Mouse (Mus musculus): ENCODE results near the gene Arpp19. TPM values are rescaled to one million over a fixed set of nuclear protein-coding genes. Genes with fewer than 3 reads are reported as not detected.
A peak's percentile ranks its signal among the peaks of the same experiment; 100 is the strongest.

Gene Arpp19
- polyA plus RNA-seq, 1 experiment from 2014 or later = 234 TPM

- peaks cover 48% of the 10 kb centered on the region for H3K36me3 ChIP-seq (ENCODE audit: control insufficient read depth, insufficient read depth, low read length)
- WGBS = 73% methylated on average over 6 of the region's 6 CpGs
Observed at GRCm38 (mm10) chr9:75025689-75026088, 11.7 kb upstream of the Arpp19 start.

GRCm38 (mm10) chr9:75032408-75032807, 5.0 kb upstream of the Arpp19 start:
- Histone ChIP-seq H3K27ac (replicated peaks; ENCODE audit: low read depth, low read length) (no peak overlapping the region), H3K9ac (replicated peaks; ENCODE audit: low read length) (no peak overlapping the region), H3K27me3 (ENCODE audit: control insufficient read depth, insufficient read depth, low read length) (no peaks in the 10 kb centered on the region), H3K4me3 (replicated peaks; ENCODE audit: low read depth, low read length) (no peak overlapping the region), H3K9me3 (ENCODE audit: control insufficient read depth, low read length) (no peaks in the 10 kb centered on the region), H3K36me3 (ENCODE audit: control insufficient read depth, insufficient read depth, low read length) (peaks cover 33% of the 10 kb centered on the region), H3K4me1 (ENCODE audit: control insufficient read depth, insufficient read depth, low read length) (no peaks in the 10 kb centered on the region), H3K4me2 (ENCODE audit: low read length) (no peak overlapping the region)
- ATAC-seq (ENCODE audit: low FRiP score, low TSS enrichment) (no peak), DNase-seq (no peak)
- 88% methylated on average over 1 of the region's 1 CpGs for WGBS

More at GRCm38 (mm10) chr9:75025689-75026088, 11.7 kb upstream of the Arpp19 start:
- H3K27me3 ChIP-seq (ENCODE audit: control insufficient read depth, insufficient read depth, low read length) = no peaks in the 10 kb centered on the region
- no peak overlapping the region for H3K4me2 ChIP-seq (ENCODE audit: low read length)
- no peak overlapping the region for H3K27ac ChIP-seq (replicated peaks; ENCODE audit: low read depth, low read length)
- no peak overlapping the region for H3K4me3 ChIP-seq (replicated peaks; ENCODE audit: low read depth, low read length)
- peak; percentile 44 for DNase-seq
- no peak for ATAC-seq (ENCODE audit: low FRiP score, low TSS enrichment)
- no peaks in the 10 kb centered on the region for H3K4me1 ChIP-seq (ENCODE audit: control insufficient read depth, insufficient read depth, low read length)
- H3K9me3 ChIP-seq (ENCODE audit: control insufficient read depth, low read length) = no peaks in the 10 kb centered on the region
- H3K9ac ChIP-seq (replicated peaks; ENCODE audit: low read length) = no peak overlapping the region

DNA sequence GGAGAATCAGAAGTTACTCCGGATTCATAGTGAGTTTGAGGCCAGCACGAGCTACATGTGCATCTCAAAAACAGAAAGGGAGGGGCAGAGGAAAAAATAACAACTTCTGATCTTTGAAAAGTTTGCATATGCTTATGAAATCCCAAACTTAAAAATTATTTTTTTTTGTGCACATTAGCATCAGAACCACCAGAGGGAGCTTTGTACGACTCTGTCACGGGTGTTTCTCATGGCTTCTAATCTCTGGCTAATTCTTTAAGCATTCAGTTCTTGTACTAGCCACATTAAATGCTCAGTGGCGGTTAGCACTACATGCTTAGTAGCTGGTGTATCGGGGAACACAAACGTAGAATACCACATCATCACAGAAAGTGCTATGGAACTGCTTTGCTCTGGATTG, 4.3 kb upstream of the Arpp19 start:
- Histone ChIP-seq H3K27ac (replicated peaks; ENCODE audit: low read depth, low read length) (no peak overlapping the region), H3K4me1 (ENCODE audit: control insufficient read depth, insufficient read depth, low read length) (no peaks in the 10 kb centered on the region), H3K9me3 (ENCODE audit: control insufficient read depth, low read length) (no peaks in the 10 kb centered on the region), H3K4me2 (ENCODE audit: low read length) (no peak overlapping the region), H3K9ac (replicated peaks; ENCODE audit: low read length) (no peak overlapping the region), H3K27me3 (ENCODE audit: control insufficient read depth, insufficient read depth, low read length) (no peaks in the 10 kb centered on the region), H3K36me3 (ENCODE audit: control insufficient read depth, insufficient read depth, low read length) (peaks cover 33% of the 10 kb centered on the region), H3K4me3 (replicated peaks; ENCODE audit: low read depth, low read length) (no peak overlapping the region)
- 45% methylated on average over 7 of the region's 7 CpGs for WGBS
- no peak for ATAC-seq (ENCODE audit: low FRiP score, low TSS enrichment)
- DNase-seq = peak; percentile 69

DNA sequence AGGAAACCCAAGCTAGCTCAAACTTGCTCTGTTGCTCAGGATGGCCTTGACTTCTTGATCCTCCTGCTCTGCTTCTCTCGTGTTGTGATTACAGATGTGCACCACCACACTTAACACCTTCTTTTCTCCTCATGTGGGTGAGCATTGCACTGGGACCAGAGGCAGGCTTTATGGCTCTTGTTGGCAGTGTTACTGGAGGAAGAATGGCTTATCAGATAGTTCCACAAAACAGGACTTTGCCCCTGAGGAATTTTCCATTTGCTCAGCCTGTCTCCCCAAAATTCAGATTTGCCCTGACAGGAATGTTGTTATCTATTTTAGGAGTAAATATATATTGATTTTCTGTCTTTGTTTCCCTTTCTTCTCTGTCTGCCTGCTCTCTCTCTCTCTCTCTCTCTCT, 2.7 kb upstream of the Arpp19 start:
- Histone ChIP-seq H3K36me3 (ENCODE audit: control insufficient read depth, insufficient read depth, low read length) (peaks cover 24% of the 10 kb centered on the region), H3K4me1 (ENCODE audit: control insufficient read depth, insufficient read depth, low read length) (peaks cover 9% of the 10 kb centered on the region; the same call in 1 of the 2 replicates), H3K4me2 (ENCODE audit: low read length) (no peak overlapping the region), H3K27ac (replicated peaks; ENCODE audit: low read depth, low read length) (no peak overlapping the region), H3K9ac (replicated peaks; ENCODE audit: low read length) (no peak overlapping the region), H3K4me3 (replicated peaks; ENCODE audit: low read depth, low read length) (no peak overlapping the region), H3K9me3 (ENCODE audit: control insufficient read depth, low read length) (no peaks in the 10 kb centered on the region), H3K27me3 (ENCODE audit: control insufficient read depth, insufficient read depth, low read length) (no peaks in the 10 kb centered on the region)
- 60% methylated on average over 1 of the region's 1 CpGs for WGBS
- DNase-seq = no peak
- ATAC-seq (ENCODE audit: low FRiP score, low TSS enrichment) = no peak

DNA sequence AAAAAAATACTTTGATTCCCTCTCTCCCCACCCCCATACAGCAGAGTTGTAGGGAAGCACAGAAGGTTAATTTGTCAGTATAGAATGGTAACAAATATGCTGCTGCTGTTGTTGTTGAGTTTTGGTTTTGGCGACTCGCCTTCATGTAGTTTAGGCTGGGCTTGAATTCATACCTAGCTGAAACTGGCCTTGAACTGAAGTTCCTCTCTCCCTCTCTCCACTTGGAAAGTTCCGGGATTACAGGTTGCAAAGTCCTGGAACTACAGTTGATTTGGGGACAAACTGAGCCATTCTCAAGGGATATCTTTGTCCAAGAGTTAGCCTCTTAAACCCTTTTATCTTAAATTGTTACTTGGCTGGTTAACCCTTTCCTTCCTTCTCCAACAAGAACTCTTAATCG, 1.5 kb upstream of the Arpp19 start:
- DNase-seq (no peak), ATAC-seq (ENCODE audit: low FRiP score, low TSS enrichment) (no peak)
- Histone ChIP-seq H3K27ac (replicated peaks; ENCODE audit: low read depth, low read length) (no peak overlapping the region), H3K36me3 (ENCODE audit: control insufficient read depth, insufficient read depth, low read length) (peaks cover 18% of the 10 kb centered on the region), H3K4me2 (ENCODE audit: low read length) (no peak overlapping the region), H3K27me3 (ENCODE audit: control insufficient read depth, insufficient read depth, low read length) (no peaks in the 10 kb centered on the region), H3K4me3 (replicated peaks; ENCODE audit: low read depth, low read length) (no peak overlapping the region), H3K9me3 (ENCODE audit: control insufficient read depth, low read length) (no peaks in the 10 kb centered on the region), H3K4me1 (ENCODE audit: control insufficient read depth, insufficient read depth, low read length) (peaks cover 12% of the 10 kb centered on the region; the same call in 1 of the 2 replicates), H3K9ac (replicated peaks; ENCODE audit: low read length) (no peak overlapping the region)
- 79% methylated on average over 4 of the region's 4 CpGs for WGBS

GRCm38 (mm10) chr9:75038357-75038688, 909 bp downstream of the Arpp19 start:
- H3K9ac ChIP-seq (replicated peaks; ENCODE audit: low read length) = peak overlapping the region; percentile 90
- no peak for DNase-seq
- H3K27me3 ChIP-seq (ENCODE audit: control insufficient read depth, insufficient read depth, low read length) = no peaks in the 10 kb centered on the region
- WGBS = 2% methylated on average over 10 of the region's 10 CpGs
- H3K4me1 ChIP-seq (ENCODE audit: control insufficient read depth, insufficient read depth, low read length) = peaks cover 12% of the 10 kb centered on the region; the same call in 1 of the 2 replicates
- no peaks in the 10 kb centered on the region for H3K9me3 ChIP-seq (ENCODE audit: control insufficient read depth, low read length)
- peak overlapping the region; percentile 70 for H3K4me2 ChIP-seq (ENCODE audit: low read length)
- H3K36me3 ChIP-seq (ENCODE audit: control insufficient read depth, insufficient read depth, low read length) = peaks cover 8% of the 10 kb centered on the region
- H3K27ac ChIP-seq (replicated peaks; ENCODE audit: low read depth, low read length) = no peak overlapping the region
- peak overlapping the region; percentile 96 for H3K4me3 ChIP-seq (replicated peaks; ENCODE audit: low read depth, low read length)
- ATAC-seq (ENCODE audit: low FRiP score, low TSS enrichment) = no peak

- DNase-seq = no peak
Observed at GRCm38 (mm10) chr9:75040566-75040965, 3.2 kb downstream of the Arpp19 start.

DNA sequence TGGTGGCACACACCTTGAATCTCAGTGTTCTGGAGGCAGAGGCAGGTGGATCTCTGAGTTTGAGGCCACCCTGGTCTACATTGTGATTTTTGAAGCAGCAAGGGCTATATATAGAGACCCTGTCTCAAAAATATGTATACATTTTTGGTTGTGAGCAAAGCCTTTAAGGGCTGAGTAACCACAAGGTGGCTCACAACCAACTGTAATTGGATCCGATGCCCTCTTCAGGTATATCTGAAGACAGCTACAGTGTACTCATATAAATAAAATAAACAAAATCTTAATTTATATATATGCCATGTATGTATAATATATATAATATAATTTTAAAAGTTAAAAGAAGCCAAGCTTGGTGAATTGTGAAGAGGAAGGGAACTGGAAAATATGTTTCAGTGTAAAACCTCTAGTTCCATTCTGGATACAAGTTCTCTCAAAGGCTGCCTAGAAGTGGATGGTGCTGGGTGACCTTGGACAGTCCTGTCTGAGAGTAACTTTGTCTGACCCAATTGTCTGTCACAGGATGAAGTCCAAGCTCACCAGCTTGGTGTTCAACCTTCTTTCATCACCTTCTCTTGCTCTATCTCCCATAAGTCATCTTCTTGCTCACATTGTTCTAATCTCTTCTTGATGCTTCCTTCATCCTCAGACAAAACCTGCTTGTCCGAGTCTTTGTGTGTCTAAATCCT, 4.6 kb downstream of the Arpp19 start:
- ATAC-seq (ENCODE audit: low FRiP score, low TSS enrichment) = no peak
- Histone ChIP-seq H3K4me1 (ENCODE audit: control insufficient read depth, insufficient read depth, low read length) (peaks cover 12% of the 10 kb centered on the region; the same call in 1 of the 2 replicates), H3K9ac (replicated peaks; ENCODE audit: low read length) (no peak overlapping the region), H3K27me3 (ENCODE audit: control insufficient read depth, insufficient read depth, low read length) (no peaks in the 10 kb centered on the region), H3K4me2 (ENCODE audit: low read length) (no peak overlapping the region), H3K27ac (replicated peaks; ENCODE audit: low read depth, low read length) (no peak overlapping the region), H3K9me3 (ENCODE audit: control insufficient read depth, low read length) (no peaks in the 10 kb centered on the region), H3K36me3 (ENCODE audit: control insufficient read depth, insufficient read depth, low read length) (peaks cover 27% of the 10 kb centered on the region), H3K4me3 (replicated peaks; ENCODE audit: low read depth, low read length) (no peak overlapping the region)
- WGBS = 91% methylated on average over 2 of the region's 2 CpGs
- peak; percentile 12 for DNase-seq

More at GRCm38 (mm10) chr9:75040566-75040965, 3.2 kb downstream of the Arpp19 start:
- H3K9ac ChIP-seq (replicated peaks; ENCODE audit: low read length) = no peak overlapping the region
- 99% methylated on average over 2 of the region's 2 CpGs for WGBS
- no peaks in the 10 kb centered on the region for H3K27me3 ChIP-seq (ENCODE audit: control insufficient read depth, insufficient read depth, low read length)
- no peak for ATAC-seq (ENCODE audit: low FRiP score, low TSS enrichment)
- H3K4me2 ChIP-seq (ENCODE audit: low read length) = no peak overlapping the region
- H3K9me3 ChIP-seq (ENCODE audit: control insufficient read depth, low read length) = no peaks in the 10 kb centered on the region
- no peak overlapping the region for H3K27ac ChIP-seq (replicated peaks; ENCODE audit: low read depth, low read length)
- peaks cover 14% of the 10 kb centered on the region for H3K36me3 ChIP-seq (ENCODE audit: control insufficient read depth, insufficient read depth, low read length)
- peaks cover 12% of the 10 kb centered on the region; the same call in 1 of the 2 replicates for H3K4me1 ChIP-seq (ENCODE audit: control insufficient read depth, insufficient read depth, low read length)
- no peak overlapping the region for H3K4me3 ChIP-seq (replicated peaks; ENCODE audit: low read depth, low read length)

GRCm38 (mm10) chr9:75043191-75043590, 5.8 kb downstream of the Arpp19 start:
- no peak overlapping the region for H3K4me2 ChIP-seq (ENCODE audit: low read length)
- H3K9ac ChIP-seq (replicated peaks; ENCODE audit: low read length) = no peak overlapping the region
- no peaks in the 10 kb centered on the region for H3K9me3 ChIP-seq (ENCODE audit: control insufficient read depth, low read length)
- peaks cover 30% of the 10 kb centered on the region for H3K36me3 ChIP-seq (ENCODE audit: control insufficient read depth, insufficient read depth, low read length)
- DNase-seq = no peak
- H3K27ac ChIP-seq (replicated peaks; ENCODE audit: low read depth, low read length) = no peak overlapping the region
- H3K4me3 ChIP-seq (replicated peaks; ENCODE audit: low read depth, low read length) = no peak overlapping the region
- 96% methylated on average over 2 of the region's 2 CpGs for WGBS
- no peaks in the 10 kb centered on the region for H3K27me3 ChIP-seq (ENCODE audit: control insufficient read depth, insufficient read depth, low read length)
- no peak for ATAC-seq (ENCODE audit: low FRiP score, low TSS enrichment)
- H3K4me1 ChIP-seq (ENCODE audit: control insufficient read depth, insufficient read depth, low read length) = peaks cover 12% of the 10 kb centered on the region; the same call in 1 of the 2 replicates

All from midbrain, embryonic 14.5 days (tissue).